Mouse (Mus musculus) hematopoietic stem cell, adult 5-6 weeks (primary cell): Measurements from ENCODE around the gene Pex3. TPM values are rescaled to one million over a fixed set of nuclear protein-coding genes. Genes with fewer than 3 reads are reported as not detected.

Experiments used
- ATAC-seq, 2 experiments: fragments of 125-278 bp in 1 of 2; replicated peaks in 1 of 2; 2 replicates each; pipeline ENCODE4 v1.8.0; 2016 to 2017; ENCODE audit warnings: inconsistent platforms in 2 of 2, mild to moderate bottlenecking in 2 of 2, moderate number of reproducible peaks in 2 of 2, low read depth in 1 of 2, moderate TSS enrichment in 1 of 2; ENCODE audit not compliant: low FRiP score in 2 of 2, poor library complexity in 2 of 2, severe bottlenecking in 2 of 2, insufficient read depth in 1 of 2, low TSS enrichment in 1 of 2
- total RNA-seq: library from RNA; stranded (forward); fragments of 172-1452, 232-1000 nt; gene quantifications from 2 replicates; pipeline ENCODE4 v1.2.3, GENCODE M21; 2017

The Pex3 gene
- total RNA-seq, 1 experiment from 2014 or later = 30.1 TPM

DNA sequence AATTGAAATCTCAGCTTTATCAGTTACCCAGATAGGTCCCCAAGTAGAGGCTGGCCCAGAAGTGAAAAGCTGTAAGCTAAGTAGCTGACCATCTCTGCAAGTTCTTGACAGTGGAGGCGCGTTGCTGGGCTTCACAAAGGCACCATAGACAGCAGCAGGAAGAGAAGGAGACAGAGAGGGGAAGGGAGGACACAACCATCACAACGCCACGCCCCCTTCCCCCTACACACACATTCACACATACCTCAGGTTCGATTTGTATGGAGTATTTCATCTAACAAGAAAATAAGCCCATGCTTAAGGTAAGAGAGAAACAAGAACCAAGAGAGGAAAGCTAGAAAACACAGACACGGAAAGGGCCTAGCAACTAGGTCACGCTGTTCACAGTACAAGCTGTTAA lies 77.8 kb downstream of the Pex3 start:
- no peak for ATAC-seq

DNA sequence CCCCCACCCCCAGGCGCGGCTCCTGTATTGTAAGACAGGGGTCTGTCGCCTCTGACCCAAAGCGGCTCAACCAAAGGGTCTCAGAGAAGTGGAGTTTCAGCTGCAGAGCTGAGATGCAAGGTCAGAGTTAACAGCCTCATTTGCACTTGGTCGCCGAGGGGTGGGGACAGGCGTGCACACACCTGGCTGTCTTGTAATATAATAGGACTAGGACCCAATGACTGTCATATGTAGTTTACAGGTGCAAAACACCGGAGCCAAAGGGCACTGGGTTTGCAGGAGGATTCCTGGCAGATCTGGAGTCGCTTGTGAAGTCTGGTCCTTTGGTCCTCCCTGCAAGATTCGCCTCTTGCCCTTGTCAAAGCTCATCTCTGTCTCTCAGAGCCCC lies 78.4 kb downstream of the Pex3 start:
- ATAC-seq = no peak

Other genes starting within 250 kb of the Pex3 start
- 36.4 and 43.2 TPM in 2 replicates for gene Phactr2, start 78.7 kb downstream of the Pex3 start, total RNA-seq
- 52.5 and 62.3 TPM in 2 replicates for gene Fuca2, start 53.6 kb downstream of the Pex3 start, total RNA-seq
- 2.6 and 4.0 TPM in 2 replicates for gene Adat2, start 248 bp downstream of the Pex3 start, total RNA-seq